Mouse (Mus musculus): Measurements from ENCODE around the gene Icosl.
"Not testable (repeated sequence)": the region's sequence is repeated elsewhere in the genome, so short reads cannot be mapped to it uniquely, and the experiment has no call there.

Icosl gene

GRCm38 (mm10) chr10:78074977-78075376 is 5.9 kb downstream of the Icosl start:
- no peak for DNase-seq (ENCODE audit: low read depth, low spot score)

- DNase-seq (ENCODE audit: low read depth, low spot score): no peak
These were observed 8.8 kb downstream of the Icosl start for GRCm38 (mm10) chr10:78077862-78078261.

GRCm38 (mm10) chr10:78078276-78078675 is 9.2 kb downstream of the Icosl start:
- DNase-seq (ENCODE audit: low read depth, low spot score): no peak

- DNase-seq (ENCODE audit: low read depth, low spot score): peak; percentile 67
These were observed 11.0 kb downstream of the Icosl start for GRCm38 (mm10) chr10:78079955-78080591.

GRCm38 (mm10) chr10:78084073-78084472 is 15.0 kb downstream of the Icosl start:
- DNase-seq (ENCODE audit: low read depth, low spot score): no peak

GRCm38 (mm10) chr10:78085711-78086110 is 16.6 kb downstream of the Icosl start:
- DNase-seq (ENCODE audit: low read depth, low spot score): no peak

- DNase-seq (ENCODE audit: low read depth, low spot score): no peak
These were observed 17.5 kb downstream of the Icosl start for GRCm38 (mm10) chr10:78086444-78087061.

- DNase-seq (ENCODE audit: low read depth, low spot score): peak; percentile 48
These were observed 18.0 kb downstream of the Icosl start for GRCm38 (mm10) chr10:78087101-78087511.

GRCm38 (mm10) chr10:78090246-78090645 is 21.1 kb downstream of the Icosl start:
- DNase-seq (ENCODE audit: low read depth, low spot score): no peak

GRCm38 (mm10) chr10:78090706-78091491 is 21.8 kb downstream of the Icosl start:
- no peak for DNase-seq (ENCODE audit: low read depth, low spot score)

GRCm38 (mm10) chr10:78091865-78092724 is 23.0 kb downstream of the Icosl start:
- no peak for DNase-seq (ENCODE audit: low read depth, low spot score)

GRCm38 (mm10) chr10:78092725-78093029 is 23.6 kb downstream of the Icosl start:
- DNase-seq (ENCODE audit: low read depth, low spot score): peak; percentile 41

- DNase-seq (ENCODE audit: low read depth, low spot score): no peak
These were observed 26.1 kb downstream of the Icosl start for GRCm38 (mm10) chr10:78095221-78095620.

GRCm38 (mm10) chr10:78095954-78096931 is 27.1 kb downstream of the Icosl start:
- peak; percentile 69 for DNase-seq (ENCODE audit: low read depth, low spot score)

- DNase-seq (ENCODE audit: low read depth, low spot score): not testable (repeated sequence)
These were observed 30.8 kb downstream of the Icosl start for GRCm38 (mm10) chr10:78099860-78100259.

- no peak for DNase-seq (ENCODE audit: low read depth, low spot score)
These were observed 32.1 kb downstream of the Icosl start for GRCm38 (mm10) chr10:78100989-78101780.

- peak; percentile 73 for DNase-seq (ENCODE audit: low read depth, low spot score)
These were observed 35.7 kb downstream of the Icosl start for GRCm38 (mm10) chr10:78104555-78105490.

GRCm38 (mm10) chr10:78105548-78105947 is 36.4 kb downstream of the Icosl start:
- peak; percentile 26 for DNase-seq (ENCODE audit: low read depth, low spot score)
